Mouse (Mus musculus) mammary gland, adult 2 months (tissue): Measurements from ENCODE around the gene Mptx1. TPM values are rescaled to one million over a fixed set of nuclear protein-coding genes. Genes with fewer than 3 reads are reported as not detected.

Experiments
- polyA plus RNA-seq: library from polyadenylated mRNA; depleted of rRNA; stranded (reverse); fragments of >200 nt; gene quantifications from 2 replicates; pipeline ENCODE4 v1.2.3, GENCODE M21; 2012; ENCODE audit warnings: low replicate concordance; rRNA removed

Mptx1 gene
- polyA plus RNA-seq, result not detected in 2 replicates

DNA sequence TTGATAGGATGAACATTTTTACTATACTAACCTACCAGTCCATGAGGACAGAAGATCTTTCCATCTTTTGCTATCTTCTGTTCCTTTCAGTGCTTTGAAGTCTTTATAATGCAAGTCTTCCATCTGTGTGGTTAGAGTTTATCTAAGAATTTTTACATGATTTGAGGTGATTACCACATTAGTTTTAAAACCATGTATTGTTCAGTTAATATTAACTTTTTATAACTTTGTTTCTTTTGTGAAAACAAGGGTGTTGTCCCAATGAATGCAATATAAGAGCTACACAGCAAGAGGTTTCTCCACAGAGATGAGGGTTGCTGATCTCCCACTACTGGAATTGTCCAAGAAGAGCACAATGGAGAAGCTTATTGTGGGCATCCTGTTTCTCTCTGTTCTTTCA lies at the start of gene Mptx1:
Gene Mptx1 (plus strand): TSS at position 301 of the 400 bp plus-strand sequence.

DNA sequence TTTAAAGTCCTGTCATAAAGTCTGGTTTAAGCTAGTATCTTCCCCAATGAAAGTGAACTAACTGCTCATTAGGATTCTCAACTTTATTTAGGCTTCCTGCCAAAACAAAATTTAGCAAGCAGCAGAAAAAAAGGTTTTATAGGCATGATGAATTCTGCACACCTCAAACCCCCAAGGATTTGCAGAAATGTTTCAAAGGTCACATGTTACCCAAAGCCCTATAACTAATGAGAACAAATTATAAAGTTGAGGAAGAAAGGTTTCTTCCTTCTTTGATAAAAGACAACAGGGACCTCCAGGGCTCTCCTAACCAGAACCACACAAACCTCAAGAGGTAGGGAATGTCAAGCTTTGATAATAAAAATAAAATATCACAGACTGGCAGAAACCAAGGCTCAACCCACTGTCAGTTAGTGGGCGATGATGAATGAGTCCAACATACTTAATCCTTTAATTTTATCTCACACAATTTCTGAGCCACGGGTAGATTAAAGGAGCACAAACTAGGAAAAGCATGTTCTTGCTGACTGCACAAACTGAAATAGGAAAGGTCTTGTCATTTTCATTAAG lies 34.6 kb downstream of the Mptx1 start, which contains the start of gene Olfr417:
Gene Olfr417 (plus strand): TSS at position 241 of the 570 bp plus-strand sequence.

Other genes with a start within 250 kb of the Mptx1 start
- not detected in 2 replicates for gene Olfr429, start 246.2 kb upstream of the Mptx1 start, polyA plus RNA-seq
- gene Olfr427, start 233.6 kb upstream of the Mptx1 start, polyA plus RNA-seq, result not detected in 2 replicates
- not detected in 2 replicates for gene Olfr231, start 209.4 kb upstream of the Mptx1 start, polyA plus RNA-seq
- not detected in 2 replicates for gene Olfr424, start 199.0 kb upstream of the Mptx1 start, polyA plus RNA-seq
- gene Olfr420, start 174.9 kb upstream of the Mptx1 start, polyA plus RNA-seq, result not detected in 2 replicates
- 0.10 TPM in 1 of 2 replicates, not detected in the other for gene Spta1, start 157.7 kb upstream of the Mptx1 start, polyA plus RNA-seq
- gene Olfr419, start 78.5 kb upstream of the Mptx1 start, polyA plus RNA-seq, result not detected in 2 replicates
- gene Olfr417, start 34.6 kb downstream of the Mptx1 start, polyA plus RNA-seq, result not detected in 2 replicates
- gene Olfr248, start 60.5 kb downstream of the Mptx1 start, polyA plus RNA-seq, result not detected in 2 replicates
- not detected in 2 replicates for gene Olfr414, start 93.5 kb downstream of the Mptx1 start, polyA plus RNA-seq
- not detected in 2 replicates for gene Olfr220, start 111.6 kb downstream of the Mptx1 start, polyA plus RNA-seq
- 0.20 and 0.32 TPM in 2 replicates for gene Fmn2, start 171.3 kb downstream of the Mptx1 start, polyA plus RNA-seq